Mouse (Mus musculus) hindbrain, embryonic 14.5 days (tissue): Measurements from ENCODE around the gene Trem2. TPM values are rescaled to one million over a fixed set of nuclear protein-coding genes. Genes with fewer than 3 reads are reported as not detected.
"Not testable (repeated sequence)": the region's sequence is repeated elsewhere in the genome, so short reads cannot be mapped to it uniquely, and the experiment has no call there.

Experiments used
- ATAC-seq: fragments of 200-750 bp; cut with Nextera tagmentation; 2 replicates; pipeline ENCODE4 v1.8.0; 2017; ENCODE audit warnings: moderate number of reproducible peaks, mild to moderate bottlenecking, moderate TSS enrichment, moderate library complexity; ENCODE audit not compliant: low FRiP score
- DNase-seq: peaks from one replicate; pipeline ENCODE4 v3.0.0-alpha.2; 2015; ENCODE audit warnings: low spot score
- H3K27ac ChIP-seq: fragments of 300-500 bp; sonication (generic); 2 replicates; pipeline ENCODE4 v1.5.1; 2014; ENCODE audit warnings: mild to moderate bottlenecking, moderate library complexity
- H3K27me3 ChIP-seq: fragments of 300-500 bp; sonication (generic); 2 replicates; pipeline ENCODE4 v1.6.1; 2014; ENCODE audit warnings: mild to moderate bottlenecking, low read length, mixed read lengths; ENCODE audit not compliant: control insufficient read depth, insufficient read depth
- H3K36me3 ChIP-seq: fragments of 300-500 bp; sonication (generic); replicated peaks from 2 replicates; pipeline ENCODE4 v1.6.1; 2014; ENCODE audit not compliant: control insufficient read depth, insufficient read depth
- H3K4me1 ChIP-seq: fragments of 300-500 bp; sonication (generic); replicated peaks from 2 replicates; pipeline ENCODE4 v1.6.1; 2014; ENCODE audit warnings: antibody characterized with exemption, low read length, mixed read lengths; ENCODE audit not compliant: control insufficient read depth, insufficient read depth
- H3K4me2 ChIP-seq: fragments of 300-500 bp; sonication (generic); replicated peaks from 2 replicates; pipeline ENCODE4 v1.6.1; 2014; ENCODE audit warnings: mild to moderate bottlenecking, moderate library complexity
- H3K4me3 ChIP-seq: fragments of 300-500 bp; sonication (generic); replicated peaks from 2 replicates; pipeline ENCODE4 v1.5.1; 2014; ENCODE audit warnings: mild to moderate bottlenecking, low read length
- H3K9ac ChIP-seq: fragments of 300-500 bp; sonication (generic); 2 replicates; pipeline ENCODE4 v1.6.1; 2014
- H3K9me3 ChIP-seq: fragments of 300-500 bp; sonication (generic); 2 replicates; pipeline ENCODE4 v1.6.1; 2016; ENCODE audit warnings: low read length; ENCODE audit not compliant: control insufficient read depth
- WGBS: fragments of 180-500 bp; shearing (Covaris S2); extraction: QIAGEN DNeasy Blood & Tissue Kit; methylation state at CpG from one replicate; pipeline ENCODE4 v1.1.7; 2014; 5-methylcytosine and 5-hydroxymethylcytosine counted together
- polyA plus RNA-seq: library from polyadenylated mRNA; unstranded; fragments of >200 nt; fragmentation: Nextera tagmentation; extraction: Ambion mirVana; gene quantifications from 2 replicates; pipeline ENCODE4 v1.2.1, GENCODE M21; 2014

Trem2 gene
- polyA plus RNA-seq: 4.0 and 4.8 TPM in 2 replicates

GRCm38 (mm10) chr17:48346231-48346630, at the start of gene Trem2:
Gene Trem2, plus strand, starts transcription at chr17:48346401.
- no peaks in the 10 kb centered on the region for H3K36me3 ChIP-seq
- no peak within 1 kb of the TSS for H3K4me3 ChIP-seq
- ATAC-seq (no peak), DNase-seq (no peak)
- H3K27me3 ChIP-seq: no peaks in the 10 kb centered on the region
- H3K9ac ChIP-seq: no peak within 1 kb of the TSS
- no peaks in the 10 kb centered on the region for H3K4me1 ChIP-seq
- 82% methylated on average over 5 of the region's 5 CpGs for WGBS
- no peak within 1 kb of the TSS for H3K4me2 ChIP-seq
- no peak within 1 kb of the TSS for H3K27ac ChIP-seq
- H3K9me3 ChIP-seq: no peaks in the 10 kb centered on the region

DNA sequence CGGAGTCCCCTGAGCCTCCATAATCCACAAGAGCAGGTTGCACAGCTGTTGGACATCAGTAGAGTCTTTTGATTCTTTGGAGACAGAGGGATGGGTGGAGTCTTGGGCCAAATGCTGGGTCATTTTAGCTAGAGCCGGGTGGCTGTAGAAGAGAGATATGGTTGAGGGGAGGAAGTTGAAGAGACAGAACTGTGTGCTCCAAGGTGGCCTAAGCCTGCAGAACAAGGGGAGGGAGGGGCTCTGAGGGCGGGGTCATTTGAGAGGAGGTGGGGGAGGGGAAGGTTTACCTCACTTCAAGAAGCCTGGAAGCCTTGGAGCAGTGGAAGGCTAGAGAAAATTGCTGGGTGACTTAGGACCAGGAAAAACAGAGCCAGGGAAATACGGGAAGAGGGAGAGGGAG, 47.0 kb upstream of the Trem2 start, which contains the start of gene Treml2:
TSS of gene Treml2 (plus strand) at position 296 of the 400 bp plus-strand sequence.
- no peak for ATAC-seq
- no peak for DNase-seq
- H3K9ac ChIP-seq: no peak within 1 kb of the TSS

GRCm38 (mm10) chr17:48299756-48300155, 46.4 kb upstream of the Trem2 start:
- no peaks in the 10 kb centered on the region for H3K9me3 ChIP-seq
- ATAC-seq: no peak
- no peaks in the 10 kb centered on the region for H3K4me1 ChIP-seq
- 53% methylated on average over 7 of the region's 7 CpGs for WGBS
- H3K27ac ChIP-seq: no peak overlapping the region
- no peak overlapping the region for H3K9ac ChIP-seq
- no peak for DNase-seq
- H3K4me3 ChIP-seq: no peak overlapping the region
- H3K36me3 ChIP-seq: no peaks in the 10 kb centered on the region
- no peaks in the 10 kb centered on the region for H3K27me3 ChIP-seq
- H3K4me2 ChIP-seq: no peak overlapping the region

More for the DNA sequence above, 47.0 kb upstream of the Trem2 start, which contains the start of gene Treml2:
- Histone ChIP-seq H3K27me3 (no peaks in the 10 kb centered on the region), H3K9me3 (no peaks in the 10 kb centered on the region), H3K4me1 (no peaks in the 10 kb centered on the region), H3K4me2 (no peak within 1 kb of the TSS), H3K27ac (no peak within 1 kb of the TSS), H3K36me3 (no peaks in the 10 kb centered on the region), H3K4me3 (no peak within 1 kb of the TSS)
- WGBS: 45% methylated on average over 3 of the region's 4 CpGs

DNA sequence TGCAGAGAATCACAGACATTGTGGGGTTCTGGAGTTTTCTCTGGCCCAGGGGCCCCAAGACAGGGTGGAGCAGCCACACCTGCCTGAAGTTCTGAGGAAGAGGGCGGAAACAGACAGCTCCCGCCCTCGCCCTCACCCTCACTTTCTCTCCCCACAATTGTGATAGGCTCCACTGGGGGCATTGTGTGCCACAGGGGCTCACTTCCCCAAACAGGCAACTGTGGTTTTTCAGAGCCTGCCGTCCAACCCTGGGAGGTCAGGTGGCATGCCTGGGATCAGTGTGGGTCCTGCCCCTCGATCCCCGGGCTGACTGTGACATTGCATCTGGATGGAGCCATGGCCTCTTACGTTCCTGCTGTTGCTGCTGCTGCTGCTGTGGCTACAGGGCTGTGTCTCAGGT, 46.0 kb upstream of the Trem2 start:
- ATAC-seq (no peak), DNase-seq (no peak)
- no peaks in the 10 kb centered on the region for H3K9me3 ChIP-seq
- H3K9ac ChIP-seq: no peak overlapping the region
- H3K4me1 ChIP-seq: no peaks in the 10 kb centered on the region
- WGBS: 73% methylated on average over 7 of the region's 7 CpGs
- H3K4me2 ChIP-seq: no peak overlapping the region
- no peaks in the 10 kb centered on the region for H3K36me3 ChIP-seq
- H3K27ac ChIP-seq: no peak overlapping the region
- no peaks in the 10 kb centered on the region for H3K27me3 ChIP-seq
- no peak overlapping the region for H3K4me3 ChIP-seq

DNA sequence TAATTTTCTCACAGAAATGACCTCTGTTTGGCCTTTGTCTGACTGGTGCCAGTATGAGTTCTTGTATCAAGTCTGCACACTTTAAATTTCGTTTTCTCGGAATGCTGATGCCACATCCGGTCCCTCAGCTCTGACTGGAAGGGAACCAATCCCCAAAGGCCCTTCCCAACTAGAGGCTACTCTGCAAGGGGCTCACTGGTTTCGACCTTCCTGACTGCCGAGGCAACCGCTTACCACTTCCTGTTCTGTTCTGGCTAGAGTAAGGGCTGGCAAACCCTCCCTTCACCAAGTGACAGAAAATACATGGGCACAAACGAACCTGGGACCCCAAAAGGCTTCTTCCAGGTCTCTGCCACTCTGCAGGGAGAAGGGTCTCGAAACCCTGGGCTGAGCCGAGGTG, 45.3 kb upstream of the Trem2 start:
- Histone ChIP-seq H3K27me3 (no peaks in the 10 kb centered on the region), H3K9ac (no peak overlapping the region), H3K9me3 (no peaks in the 10 kb centered on the region), H3K4me2 (no peak overlapping the region), H3K36me3 (no peaks in the 10 kb centered on the region), H3K27ac (no peak overlapping the region), H3K4me1 (no peaks in the 10 kb centered on the region), H3K4me3 (no peak overlapping the region)
- 83% methylated on average over 9 of the region's 9 CpGs for WGBS
- ATAC-seq (no peak), DNase-seq (no peak)

DNA sequence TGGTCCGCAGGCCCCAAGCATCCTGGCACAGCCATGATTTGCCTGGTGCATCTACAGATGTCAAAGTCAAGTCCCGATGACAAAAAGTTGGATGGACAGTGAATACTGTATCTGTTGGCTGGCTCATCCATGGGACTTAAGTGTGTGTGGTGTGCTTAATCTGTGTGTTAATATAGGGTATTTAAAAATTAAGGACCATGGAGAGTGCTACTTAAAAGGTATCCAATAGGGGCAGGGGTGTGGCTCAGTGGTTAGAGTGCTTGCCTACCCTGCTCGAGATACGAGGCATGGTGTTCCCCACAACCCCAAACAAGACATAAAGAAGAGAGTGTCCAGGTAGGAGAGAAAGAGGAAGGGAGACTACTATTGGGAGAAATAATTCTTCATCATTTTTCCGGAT, 44.4 kb upstream of the Trem2 start:
- 94% methylated on average over 5 of the region's 5 CpGs for WGBS

DNA sequence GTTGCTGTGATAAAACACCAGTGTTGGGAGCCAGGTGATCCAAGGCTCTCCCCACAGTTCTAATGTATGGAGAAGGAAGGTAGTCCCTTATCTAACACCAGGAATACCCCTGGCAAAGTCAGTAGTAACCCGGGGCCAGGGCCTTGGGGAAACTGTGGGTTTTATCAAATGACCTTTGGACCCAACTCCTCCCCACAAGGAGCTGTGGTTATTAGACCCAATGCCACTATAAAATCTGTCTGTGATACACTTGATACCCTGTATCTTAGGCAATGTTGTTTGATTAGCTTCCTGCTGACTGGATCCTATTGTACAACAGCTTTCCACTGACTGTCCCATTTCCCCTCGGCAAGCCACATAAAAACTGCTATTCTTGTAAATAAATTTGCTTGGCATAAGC, 34.1 kb upstream of the Trem2 start:
- Histone ChIP-seq H3K36me3 (no peaks in the 10 kb centered on the region), H3K4me3 (no peak overlapping the region), H3K27ac (no peak overlapping the region), H3K9ac (no peak overlapping the region), H3K4me1 (no peaks in the 10 kb centered on the region), H3K9me3 (no peaks in the 10 kb centered on the region), H3K4me2 (no peak overlapping the region), H3K27me3 (no peaks in the 10 kb centered on the region)
- 87% methylated on average over 2 of the region's 2 CpGs for WGBS
- DNase-seq (no peak), ATAC-seq (no peak)

More for the DNA sequence above, 44.4 kb upstream of the Trem2 start:
- Histone ChIP-seq H3K9ac (no peak overlapping the region), H3K9me3 (no peaks in the 10 kb centered on the region), H3K4me3 (no peak overlapping the region), H3K4me2 (no peak overlapping the region), H3K27me3 (no peaks in the 10 kb centered on the region), H3K36me3 (no peaks in the 10 kb centered on the region), H3K27ac (no peak overlapping the region), H3K4me1 (no peaks in the 10 kb centered on the region)
- ATAC-seq: no peak
- no peak for DNase-seq

GRCm38 (mm10) chr17:48315905-48316579, 30.2 kb upstream of the Trem2 start, which contains the start of gene B430306N03Rik:
Gene B430306N03Rik, plus strand, starts transcription at chr17:48316141.
- not testable (repeated sequence) for H3K4me2 ChIP-seq, DNase-seq, ATAC-seq, H3K9ac ChIP-seq, H3K4me1 ChIP-seq, H3K9me3 ChIP-seq, H3K27ac ChIP-seq, H3K4me3 ChIP-seq, H3K36me3 ChIP-seq, H3K27me3 ChIP-seq
- WGBS: 89% methylated on average over 3 of the region's 3 CpGs

DNA sequence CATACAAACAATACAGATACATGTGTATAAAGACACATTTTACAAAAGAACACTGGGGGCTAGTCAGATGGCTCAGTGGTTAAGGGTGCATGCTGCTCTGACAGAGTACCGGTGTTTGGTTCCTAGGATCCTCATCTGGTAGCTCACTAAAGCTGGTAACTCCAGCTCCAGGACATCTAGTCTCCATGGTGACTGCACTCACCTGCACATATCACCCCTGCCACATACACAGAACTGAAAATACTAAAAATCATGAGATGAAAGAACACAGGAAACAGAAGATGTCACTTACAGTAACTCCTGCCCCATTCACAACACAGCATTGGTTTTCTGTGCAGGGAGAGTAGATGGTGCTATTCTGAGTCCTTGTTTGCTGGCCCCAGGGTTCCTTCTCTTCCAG, 27.5 kb upstream of the Trem2 start:
- Histone ChIP-seq H3K4me1 (no peaks in the 10 kb centered on the region), H3K4me2 (no peak overlapping the region), H3K27ac (no peak overlapping the region), H3K9ac (no peak overlapping the region), H3K27me3 (no peaks in the 10 kb centered on the region), H3K4me3 (no peak overlapping the region), H3K9me3 (no peaks in the 10 kb centered on the region), H3K36me3 (no peaks in the 10 kb centered on the region)
- DNase-seq: no peak
- WGBS: 95% methylated on average over 1 of the region's 1 CpGs
- ATAC-seq: no peak

DNA sequence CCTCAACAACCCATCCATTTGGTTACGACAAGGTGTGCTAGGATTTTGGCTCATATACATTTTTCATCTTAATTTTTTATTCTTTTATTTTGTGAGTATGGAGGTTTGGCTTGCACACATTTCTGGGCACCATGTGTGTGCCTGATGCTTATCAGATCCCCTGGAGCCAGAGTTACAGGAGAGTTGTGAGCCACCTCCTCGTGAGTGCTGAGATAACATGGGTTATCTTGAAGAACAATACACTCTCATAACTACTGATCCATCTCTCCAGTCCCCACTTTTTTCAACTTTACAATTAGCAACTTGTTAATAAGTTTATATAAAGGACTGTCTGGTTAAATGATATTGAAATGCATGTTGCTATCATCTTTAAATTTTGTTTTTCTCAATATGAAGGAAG, 24.9 kb upstream of the Trem2 start:
- no peak overlapping the region for H3K4me3 ChIP-seq
- ATAC-seq (no peak), DNase-seq (no peak)
- H3K27ac ChIP-seq: no peak overlapping the region
- H3K27me3 ChIP-seq: no peaks in the 10 kb centered on the region
- no peaks in the 10 kb centered on the region for H3K9me3 ChIP-seq
- no peaks in the 10 kb centered on the region for H3K36me3 ChIP-seq
- no peak overlapping the region for H3K9ac ChIP-seq
- no peak overlapping the region for H3K4me2 ChIP-seq
- H3K4me1 ChIP-seq: no peaks in the 10 kb centered on the region
- WGBS: 87% methylated on average over 2 of the region's 2 CpGs
